Mouse (Mus musculus) spleen, adult 2 months (tissue): Measurements from ENCODE around the gene Ankrd54.

Experiments
- CTCF ChIP-seq: fragments of 200-500 bp; IDR thresholded peaks from 2 replicates; pipeline ENCODE4 v1.5.1; 2011; ENCODE audit warnings: mild to moderate bottlenecking, inconsistent platforms; ENCODE audit not compliant: insufficient read depth, insufficient read length, insufficient replicate concordance; ENCODE audit errors: extremely low read depth
- POLR2A ChIP-seq: fragments of 200-500 bp; IDR thresholded peaks from 2 replicates; pipeline ENCODE4 v1.6.1; 2011; ENCODE audit warnings: low read depth, low read length, inconsistent platforms

GRCm38 (mm10) chr15:79108421-79109320 is 46.0 kb upstream of the Ankrd54 start, which contains the start of gene Micall1:
- TF ChIP-seq CTCF (no peak), POLR2A (peak; percentile 20; the same call in 1 of the 2 replicates)
